ENCODE assay signal across 22 mouse cellular contexts in the genomic region with DNA sequence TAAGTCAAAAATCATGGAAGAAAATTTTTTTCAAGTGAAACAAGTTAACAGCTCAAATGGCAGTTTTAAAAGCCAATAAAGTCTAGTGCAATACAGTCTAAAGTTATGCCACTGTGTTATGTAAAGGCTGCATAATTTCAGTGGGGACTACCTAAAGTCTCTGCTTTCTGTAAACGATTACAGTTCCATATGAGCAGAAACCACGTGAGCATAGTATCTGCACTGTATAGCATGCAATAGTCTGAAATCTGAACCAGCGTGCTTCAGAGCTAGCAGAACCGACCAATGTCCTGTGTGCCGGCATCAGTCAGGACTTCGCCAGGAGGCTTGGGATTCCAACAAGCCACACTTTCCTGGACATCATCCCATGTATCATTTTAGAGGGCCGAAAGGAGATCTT.
"Had no signal": no experiment of that assay in that cellular context is flagged by ENCODE, and none has a peak within 500 bp of the region (broad histone marks: within the 10 kb centered on the region; RNA-seq: fewer than 3 reads in every experiment).

No protein-coding gene starts in this region.

- ATAC-seq: liver, embryonic 12.5 days had no signal

- H3K4me1 ChIP-seq: liver, embryonic 12.5 days; liver, embryonic 15.5 days; lung, embryonic 15.5 days had no signal

- H3K4me2 ChIP-seq: liver, embryonic 12.5 days; liver, embryonic 15.5 days; lung, embryonic 15.5 days; midbrain, embryonic 11.5 days had no signal

- H3K9me3 ChIP-seq: liver, embryonic 12.5 days; liver, embryonic 15.5 days; lung, embryonic 15.5 days had no signal

- H3K36me3 ChIP-seq: liver, embryonic 12.5 days; liver, embryonic 15.5 days; lung, embryonic 15.5 days had no signal

- H3K27me3 ChIP-seq: liver, embryonic 12.5 days; liver, embryonic 15.5 days; lung, embryonic 15.5 days had no signal

- DNase-seq: kidney, adult 18-20 months; kidney, adult 9 months; kidney, postnatal 14 days; kidney, postnatal 4 days; layer of hippocampus, adult 9-11 months; liver; lung, adult 18-20 months; lung, postnatal 14 days; lung, postnatal 4 days; midbrain, embryonic 14.5 days; right cerebral cortex, adult 18-20 months; right cerebral cortex, postnatal 14 days; right cerebral cortex, postnatal 4 days; thymus, adult 2 months; thymus, postnatal 14 days; thymus, postnatal 4 days had no signal

- H3K9ac ChIP-seq: liver, embryonic 12.5 days; liver, embryonic 15.5 days; lung, embryonic 15.5 days had no signal

- H3K27ac ChIP-seq: left cerebral cortex, adult 2 months; liver, embryonic 12.5 days; liver, embryonic 15.5 days; lung, embryonic 15.5 days; stomach, postnatal 0 days had no signal

- H3K4me3 ChIP-seq: left cerebral cortex, adult 2 months; liver, embryonic 12.5 days; liver, embryonic 15.5 days; lung, embryonic 15.5 days had no signal
